ENCODE assay signal across 10 mouse cellular contexts in the genomic region with DNA sequence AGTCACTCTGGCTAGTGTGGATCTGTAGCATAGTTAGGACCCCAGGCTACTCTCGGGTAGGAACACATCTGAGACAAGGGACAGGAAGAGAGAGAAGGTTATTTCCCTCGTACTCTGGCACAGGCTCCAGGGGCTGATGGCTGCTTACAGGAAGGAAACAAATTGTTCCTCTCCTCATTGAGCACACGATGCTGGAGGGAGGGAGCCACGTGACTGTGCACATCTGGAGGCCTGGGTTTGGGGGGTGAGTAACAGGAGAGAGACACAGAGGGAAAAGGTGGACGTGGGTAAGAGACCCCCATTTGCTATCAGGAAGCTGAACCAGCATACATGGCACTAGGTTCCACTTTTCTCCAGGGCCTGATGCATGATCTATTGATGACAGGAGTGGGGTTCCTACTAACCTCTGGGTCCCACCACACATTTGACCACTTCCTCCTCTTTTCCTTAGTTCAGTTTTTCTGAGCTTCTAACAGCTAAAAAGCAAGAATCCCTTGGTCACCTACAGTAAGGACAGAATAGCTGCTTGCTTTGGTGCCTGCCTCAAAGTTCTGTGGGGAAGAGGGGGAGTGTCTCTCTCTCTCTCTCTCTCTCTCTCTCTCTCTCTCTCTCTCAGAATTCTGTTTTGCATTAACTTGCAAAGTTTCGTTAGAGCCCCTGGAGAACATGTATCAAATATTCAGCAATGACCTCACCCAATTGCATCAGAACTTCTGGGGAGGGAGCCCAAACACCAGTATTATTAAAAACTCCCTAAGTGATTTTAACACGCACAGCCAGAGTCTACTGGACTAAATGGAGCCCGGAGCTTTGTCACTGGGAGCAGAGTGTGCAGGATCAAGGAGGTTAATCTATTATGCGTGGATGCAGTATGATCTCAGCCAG. TPM values are rescaled to one million over a fixed set of nuclear protein-coding genes. Genes with fewer than 3 reads are reported as not detected.
DNase-seq lines count a peak whose midpoint lies in the region; ATAC-seq and TF ChIP-seq lines count a peak whose summit lies in the region.
"Had no signal": no experiment of that assay in that cellular context is flagged by ENCODE, and none has a peak within 500 bp of the region (broad histone marks: within the 10 kb centered on the region; RNA-seq: fewer than 3 reads in every experiment).

No protein-coding gene starts in this region.

- no peak overlapping the region for H3K4me3 ChIP-seq in heart, embryonic 10.5 days
- H3K4me3 ChIP-seq in MEL (ENCODE audit: control insufficient read depth in 1 of 2, insufficient read depth in 1 of 2, low read depth in 2 of 2, low read length in 2 of 2): no peak overlapping the region

- TF ChIP-seq CTCF in MEL (IDR thresholded peaks at IDR 0.05 in 2 of 3, conservative IDR thresholded peaks at IDR 0.05 in 1 of 3; ENCODE audit: control insufficient read depth in 1 of 3, insufficient read depth in 1 of 3, low read depth in 2 of 3, low read length in 3 of 3, poor library complexity in 1 of 3, severe bottlenecking in 1 of 3): no peak

- peaks cover 13% of the 10 kb centered on the region for H3K4me1 ChIP-seq in heart, embryonic 10.5 days
- H3K4me1 ChIP-seq in MEL (ENCODE audit: control insufficient read depth in 1 of 2, insufficient read depth in 2 of 2, low read length in 2 of 2): no peaks in the 10 kb centered on the region

- H3K79me2 ChIP-seq in MEL (ENCODE audit: control insufficient read depth, insufficient read depth, low read length, poor library complexity): no peaks in the 10 kb centered on the region

- TF ChIP-seq POLR2A in MEL (IDR thresholded peaks at IDR 0.05; ENCODE audit: control insufficient read depth in 1 of 2, insufficient read depth in 1 of 2, low read depth in 1 of 2, low read length in 2 of 2, poor library complexity in 1 of 2): no peak

- peak; percentile 64 for ATAC-seq in granulocyte monocyte progenitor cell, adult 5-6 weeks (replicated peaks; ENCODE audit: poor library complexity, severe bottlenecking)

- no peak overlapping the region for H3K27ac ChIP-seq in heart, embryonic 10.5 days
- H3K27ac ChIP-seq in MEL (ENCODE audit: control insufficient read depth, low read depth, low read length): no peak overlapping the region

- peak; percentile 47 to 56 for DNase-seq in heart, adult 9 months (ENCODE audit: low spot score in 2 of 2)
- DNase-seq in heart, embryonic 10.5 days (ENCODE audit: low spot score): no peak
- DNase-seq in MEL (ENCODE audit: low read depth, low spot score): no peak
- DNase-seq in skeletal muscle tissue, adult 2 months (ENCODE audit: low read depth, low spot score): peak; percentile 74
- DNase-seq in urinary bladder, postnatal 4 days (ENCODE audit: low spot score in 2 of 2): no peak
- no peak for DNase-seq in lung, postnatal 10 days
- DNase-seq in cerebellum, postnatal 36 days: no peak
- DNase-seq: cerebellum, adult 9-11 months; kidney, adult 9 months had no signal

- no peak overlapping the region for H3K9ac ChIP-seq in MEL (ENCODE audit: control insufficient read depth, low read depth, low read length, poor library complexity, severe bottlenecking)

- H3K36me3 ChIP-seq in heart, embryonic 10.5 days: no peaks in the 10 kb centered on the region
- H3K36me3 ChIP-seq in MEL (ENCODE audit: control insufficient read depth in 1 of 2, insufficient read depth in 2 of 2, low read length in 2 of 2): no peaks in the 10 kb centered on the region

- peaks cover 5% of the 10 kb centered on the region for H3K27me3 ChIP-seq in heart, embryonic 10.5 days (ENCODE audit: insufficient read depth, poor library complexity, severe bottlenecking)
- H3K27me3 ChIP-seq in MEL (ENCODE audit: control insufficient read depth in 1 of 2, insufficient read depth in 2 of 2, low read length in 2 of 2): peaks cover 0 to 7% of the 10 kb centered on the region in 2 experiments

- 53% methylated on average over 9 of the region's 9 CpGs for WGBS in heart, embryonic 10.5 days

- TF ChIP-seq RAD21 in MEL (IDR thresholded peaks at IDR 0.05; ENCODE audit: low read depth, low read length): no peak

- no peak for TF ChIP-seq EP300 in MEL (IDR thresholded peaks at IDR 0.05; ENCODE audit: low read depth in 1 of 2, low read length in 2 of 2)

- H3K9me3 ChIP-seq in heart, embryonic 10.5 days: no peaks in the 10 kb centered on the region
- H3K9me3 ChIP-seq in MEL (replicated peaks; ENCODE audit: insufficient read depth, low read length): no peaks in the 10 kb centered on the region

TF ChIP-seq in MEL, 35 proteins besides CTCF, POLR2A, EP300 and RAD21:
- TF ChIP-seq MXI1 (IDR thresholded peaks at IDR 0.05; ENCODE audit: low read depth, low read length) (no peak), GABPA (IDR thresholded peaks at IDR 0.05; ENCODE audit: low read depth, low read length) (no peak), USF1 (IDR thresholded peaks at IDR 0.05; ENCODE audit: low read depth, low read length) (peak; percentile 24; the same call in 1 of the 2 replicates), JUND (IDR thresholded peaks at IDR 0.05; ENCODE audit: low read depth, low read length) (no peak)

RNA-seq across cellular contexts. Expression of gene Insyn1, which starts 29.7 kb away (rescaled TPM):
- polyA plus RNA-seq in heart, embryonic 10.5 days (2016; fragmentation: Nextera tagmentation; extraction: Ambion mirVana): 1.2 and 1.3 TPM in 2 replicates
- not detected in 2 replicates for total RNA-seq in MEL (2012; rRNA removed)
- not detected for polyA plus RNA-seq in MEL (2012; ENCODE audit: insufficient read depth in 1 of 2, insufficient read length in 2 of 2, low read depth in 1 of 2, low replicate concordance in 2 of 2, missing spikeins in 1 of 2)
- total RNA-seq in granulocyte monocyte progenitor cell, adult 5-6 weeks (2014; fragmentation: Nextera tagmentation): not detected in 2 replicates
- total RNA-seq in granulocyte monocyte progenitor cell, adult 5-6 weeks (2017): not detected in 2 replicates

RNA-seq across cellular contexts. Expression of gene Cd276, which starts 37.1 kb away (rescaled TPM):
- 33.1 and 38.8 TPM in 2 replicates for polyA plus RNA-seq in heart, embryonic 10.5 days (2016; fragmentation: Nextera tagmentation; extraction: Ambion mirVana)
- 0.10 and 0.12 TPM in 2 replicates for total RNA-seq in MEL (2012; rRNA removed)
- polyA plus RNA-seq in MEL (2012; ENCODE audit: insufficient read depth in 1 of 2, insufficient read length in 2 of 2, low read depth in 1 of 2, low replicate concordance in 2 of 2, missing spikeins in 1 of 2): 1 to 10 TPM in 1 of 2 experiments, not detected in 1; 3.6 TPM
- not detected in 2 replicates for total RNA-seq in granulocyte monocyte progenitor cell, adult 5-6 weeks (2014; fragmentation: Nextera tagmentation)
- not detected in 2 replicates for total RNA-seq in granulocyte monocyte progenitor cell, adult 5-6 weeks (2017)

Comparison
In these comparisons a context has a peak if more than half of its experiments do, and no peak if none do; other contexts are left out.
1. DNase-seq: peak in heart, adult 9 months (2 of 2) and skeletal muscle tissue, adult 2 months (single experiment); none in heart, embryonic 10.5 days (single experiment), MEL (single experiment), urinary bladder, postnatal 4 days (0 of 2), lung, postnatal 10 days (single experiment) and cerebellum, postnatal 36 days (0 of 2).